Mouse (Mus musculus): ENCODE results near the gene Supv3l1. TPM values are rescaled to one million over a fixed set of nuclear protein-coding genes. Genes with fewer than 3 reads are reported as not detected.
A peak's percentile ranks its signal among the peaks of the same experiment; 100 is the strongest.

Supv3l1 gene
- polyA plus RNA-seq, 1 experiment = 30.6 TPM

DNA sequence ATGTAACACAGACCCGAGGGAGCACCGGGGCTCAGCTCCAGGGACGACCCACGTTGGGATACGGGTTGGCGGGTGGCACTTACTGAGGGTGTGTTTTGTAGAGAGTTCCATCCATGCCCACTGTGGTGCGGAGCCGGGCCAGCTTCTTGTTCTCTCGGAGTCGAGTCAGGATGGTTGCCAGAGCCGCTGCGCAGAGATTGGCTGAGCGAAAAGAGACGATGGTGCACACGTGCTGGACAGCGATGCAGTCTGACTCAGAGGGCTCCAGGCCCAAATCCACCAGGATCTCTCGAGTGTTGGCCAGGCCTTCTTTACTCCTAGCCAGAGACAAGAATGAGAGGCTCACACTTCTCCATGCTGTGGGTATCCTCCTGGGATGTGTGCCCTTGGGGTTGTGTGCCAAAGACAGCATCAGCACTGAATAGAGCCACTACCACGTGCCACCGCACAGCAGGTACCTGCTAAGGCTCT, 47.9 kb downstream of the Supv3l1 start:
- Histone ChIP-seq H3K79me2 (ENCODE audit: control insufficient read depth, insufficient read depth) (no peaks in the 10 kb centered on the region), H3K4me3 (no peak overlapping the region), H3K4me2 (ENCODE audit: low read depth) (no peak overlapping the region), H3K27me3 (ENCODE audit: control insufficient read depth, insufficient read depth, insufficient read length) (peaks cover 25% of the 10 kb centered on the region), H3ac (ENCODE audit: control insufficient read depth, insufficient read length) (no peak overlapping the region), H3K36me3 (ENCODE audit: control insufficient read depth, insufficient read depth) (no peaks in the 10 kb centered on the region)
- TF ChIP-seq REST (IDR thresholded peaks at IDR 0.05; ENCODE audit: insufficient read depth, insufficient read length) (peak; percentile 33), E2F4 (IDR thresholded peaks at IDR 0.05; ENCODE audit: insufficient read depth) (no peak)

DNA sequence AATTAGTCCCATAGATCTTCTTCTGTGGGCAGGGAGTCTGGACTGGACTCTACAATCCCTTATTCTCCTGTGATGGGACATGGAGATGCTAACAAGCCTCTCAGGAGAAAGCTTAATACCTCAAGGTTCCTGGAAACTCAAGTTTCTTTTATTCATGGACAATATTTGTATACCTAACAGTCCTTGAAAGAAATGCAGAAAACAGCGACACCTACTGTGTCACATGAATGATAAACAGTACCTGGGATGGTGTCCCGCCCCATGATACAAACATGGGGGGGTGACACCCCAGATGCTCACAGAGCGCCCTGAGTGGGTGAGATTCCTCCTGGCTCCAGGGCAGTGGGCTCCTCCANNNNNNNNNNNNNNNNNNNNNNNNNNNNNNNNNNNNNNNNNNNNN, 66.5 kb downstream of the Supv3l1 start:
- no peak overlapping the region for H3ac ChIP-seq (ENCODE audit: control insufficient read depth, insufficient read length)
- peaks cover 27% of the 10 kb centered on the region for H3K27me3 ChIP-seq (ENCODE audit: control insufficient read depth, insufficient read depth, insufficient read length)
- no peaks in the 10 kb centered on the region for H3K79me2 ChIP-seq (ENCODE audit: control insufficient read depth, insufficient read depth)
- no peaks in the 10 kb centered on the region for H3K36me3 ChIP-seq (ENCODE audit: control insufficient read depth, insufficient read depth)
- H3K4me3 ChIP-seq = no peak overlapping the region
- no peak overlapping the region for H3K4me2 ChIP-seq (ENCODE audit: low read depth)
- TF ChIP-seq MAX (IDR thresholded peaks at IDR 0.05; ENCODE audit: low read depth) = no peak
- TF ChIP-seq POLR2AphosphoS2 (IDR thresholded peaks at IDR 0.05; ENCODE audit: insufficient read length, low read depth) = no peak
- TF ChIP-seq SRF (IDR thresholded peaks at IDR 0.05; ENCODE audit: control insufficient read depth, insufficient read length, low read depth) = no peak
- no peak for TF ChIP-seq CEBPB (IDR thresholded peaks at IDR 0.05; ENCODE audit: insufficient read depth, poor library complexity, severe bottlenecking)
- no peak for TF ChIP-seq REST (IDR thresholded peaks at IDR 0.05; ENCODE audit: insufficient read depth, insufficient read length)
- no peak for TF ChIP-seq TCF12 (IDR thresholded peaks at IDR 0.05; ENCODE audit: insufficient read depth, poor library complexity, severe bottlenecking)
- no peak for TF ChIP-seq USF1 (IDR thresholded peaks at IDR 0.05; ENCODE audit: low read depth)
- no peak for TF ChIP-seq MYOD1 (IDR thresholded peaks at IDR 0.05; ENCODE audit: control insufficient read depth in 1 of 3, insufficient read length in 2 of 3, low read depth in 2 of 3)
- TF ChIP-seq MYOG (IDR thresholded peaks at IDR 0.05; ENCODE audit: control insufficient read depth in 1 of 3, insufficient read depth in 1 of 3, insufficient read length in 2 of 3, low read depth in 2 of 3) = no peak
- TF ChIP-seq TCF3 (IDR thresholded peaks at IDR 0.05; ENCODE audit: insufficient read length, low read depth) = no peak
- no peak for TF ChIP-seq POLR2A (IDR thresholded peaks at IDR 0.05; ENCODE audit: insufficient read length, low read depth)
- TF ChIP-seq E2F4 (IDR thresholded peaks at IDR 0.05; ENCODE audit: insufficient read depth) = no peak

DNA sequence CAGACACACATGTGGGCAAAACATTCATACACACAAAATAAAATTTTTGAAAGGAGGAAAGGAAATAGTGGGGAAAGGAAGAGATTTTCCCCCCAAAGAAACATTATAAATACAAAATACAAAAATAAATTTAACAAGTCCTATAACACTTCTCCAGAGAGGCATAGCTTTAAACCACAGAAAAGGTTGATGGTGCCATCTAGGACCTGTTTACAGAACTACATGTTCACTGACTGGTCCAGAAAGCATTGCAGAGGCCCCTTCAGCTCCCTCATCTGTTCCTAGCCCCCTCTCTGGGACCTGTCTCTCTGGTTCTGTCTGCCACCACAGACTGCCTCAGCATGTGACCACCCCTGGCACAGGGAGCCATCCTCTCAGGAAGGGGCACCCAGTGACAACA, 68.6 kb downstream of the Supv3l1 start:
- no peaks in the 10 kb centered on the region for H3K79me2 ChIP-seq (ENCODE audit: control insufficient read depth, insufficient read depth)
- H3K27me3 ChIP-seq (ENCODE audit: control insufficient read depth, insufficient read depth, insufficient read length) = peaks cover 29% of the 10 kb centered on the region
- no peaks in the 10 kb centered on the region for H3K36me3 ChIP-seq (ENCODE audit: control insufficient read depth, insufficient read depth)
- no peak overlapping the region for H3K4me2 ChIP-seq (ENCODE audit: low read depth)
- TF ChIP-seq POLR2A (IDR thresholded peaks at IDR 0.05; ENCODE audit: insufficient read length, low read depth) (no peak), REST (IDR thresholded peaks at IDR 0.05; ENCODE audit: insufficient read depth, insufficient read length) (no peak), MYOD1 (IDR thresholded peaks at IDR 0.05; ENCODE audit: control insufficient read depth in 1 of 3, insufficient read length in 2 of 3, low read depth in 2 of 3) (no peak), POLR2AphosphoS2 (IDR thresholded peaks at IDR 0.05; ENCODE audit: insufficient read length, low read depth) (no peak), E2F4 (IDR thresholded peaks at IDR 0.05; ENCODE audit: insufficient read depth) (no peak), MYOG (IDR thresholded peaks at IDR 0.05; ENCODE audit: control insufficient read depth in 1 of 3, insufficient read depth in 1 of 3, insufficient read length in 2 of 3, low read depth in 2 of 3) (no peak), TCF12 (IDR thresholded peaks at IDR 0.05; ENCODE audit: insufficient read depth, poor library complexity, severe bottlenecking) (no peak), TCF3 (IDR thresholded peaks at IDR 0.05; ENCODE audit: insufficient read length, low read depth) (no peak), MAX (IDR thresholded peaks at IDR 0.05; ENCODE audit: low read depth) (no peak), CEBPB (IDR thresholded peaks at IDR 0.05; ENCODE audit: insufficient read depth, poor library complexity, severe bottlenecking) (no peak), USF1 (IDR thresholded peaks at IDR 0.05; ENCODE audit: low read depth) (no peak), SRF (IDR thresholded peaks at IDR 0.05; ENCODE audit: control insufficient read depth, insufficient read length, low read depth) (no peak)
- H3ac ChIP-seq (ENCODE audit: control insufficient read depth, insufficient read length) = no peak overlapping the region
- H3K4me3 ChIP-seq = no peak overlapping the region

DNA sequence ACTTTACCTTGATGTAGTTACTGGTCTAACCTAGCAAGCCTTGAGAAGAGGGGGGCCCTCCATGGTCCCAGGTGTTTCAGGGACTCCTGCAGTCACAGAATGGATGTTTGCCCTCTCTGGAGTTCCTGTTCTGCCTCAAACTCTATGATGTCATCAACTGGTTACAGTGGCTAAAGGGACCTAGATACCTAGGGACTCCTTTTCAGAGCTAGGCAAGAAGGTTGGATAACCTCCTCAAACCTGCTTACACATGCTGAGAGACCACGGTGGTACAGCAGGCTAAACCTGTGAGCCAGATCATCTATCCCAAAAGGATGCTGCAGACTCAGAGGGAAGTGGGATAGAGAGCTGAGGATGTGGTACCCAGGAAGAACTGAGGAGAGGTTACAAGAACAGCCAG, 69.7 kb downstream of the Supv3l1 start, which contains the start of gene Hk1:
Hk1 (minus strand) TSS at position 101 of the 400 bp plus-strand sequence.
- no peak within 1 kb of the TSS for H3K4me3 ChIP-seq
- peaks cover 28% of the 10 kb centered on the region for H3K27me3 ChIP-seq (ENCODE audit: control insufficient read depth, insufficient read depth, insufficient read length)
- no peak within 1 kb of the TSS for H3ac ChIP-seq (ENCODE audit: control insufficient read depth, insufficient read length)
- no peaks in the 10 kb centered on the region for H3K79me2 ChIP-seq (ENCODE audit: control insufficient read depth, insufficient read depth)
- H3K36me3 ChIP-seq (ENCODE audit: control insufficient read depth, insufficient read depth) = no peaks in the 10 kb centered on the region
- TF ChIP-seq TCF3 (IDR thresholded peaks at IDR 0.05; ENCODE audit: insufficient read length, low read depth) (no peak), POLR2A (IDR thresholded peaks at IDR 0.05; ENCODE audit: insufficient read length, low read depth) (no peak), CEBPB (IDR thresholded peaks at IDR 0.05; ENCODE audit: insufficient read depth, poor library complexity, severe bottlenecking) (no peak), E2F4 (IDR thresholded peaks at IDR 0.05; ENCODE audit: insufficient read depth) (no peak), REST (IDR thresholded peaks at IDR 0.05; ENCODE audit: insufficient read depth, insufficient read length) (no peak), SRF (IDR thresholded peaks at IDR 0.05; ENCODE audit: control insufficient read depth, insufficient read length, low read depth) (no peak), POLR2AphosphoS2 (IDR thresholded peaks at IDR 0.05; ENCODE audit: insufficient read length, low read depth) (no peak), USF1 (IDR thresholded peaks at IDR 0.05; ENCODE audit: low read depth) (no peak), MYOG (IDR thresholded peaks at IDR 0.05; ENCODE audit: control insufficient read depth in 1 of 3, insufficient read depth in 1 of 3, insufficient read length in 2 of 3, low read depth in 2 of 3) (no peak), MYOD1 (IDR thresholded peaks at IDR 0.05; ENCODE audit: control insufficient read depth in 1 of 3, insufficient read length in 2 of 3, low read depth in 2 of 3) (no peak), MAX (IDR thresholded peaks at IDR 0.05; ENCODE audit: low read depth) (no peak), TCF12 (IDR thresholded peaks at IDR 0.05; ENCODE audit: insufficient read depth, poor library complexity, severe bottlenecking) (no peak)
- no peak within 1 kb of the TSS for H3K4me2 ChIP-seq (ENCODE audit: low read depth)

Other genes starting within 250 kb of the Supv3l1 start
- 18.7 TPM for gene Tspan15, start 218.5 kb downstream of the Supv3l1 start, polyA plus RNA-seq (2012; fragmentation: generic; extraction: Trizol)
- 0.05 TPM for gene Tacr2, start 197.3 kb downstream of the Supv3l1 start, polyA plus RNA-seq (2012; fragmentation: generic; extraction: Trizol)
- gene Hk1, start 69.8 kb downstream of the Supv3l1 start, polyA plus RNA-seq (2012; fragmentation: generic; extraction: Trizol) = 103 TPM
- 0.02 TPM for gene Hkdc1, start 27.2 kb downstream of the Supv3l1 start, polyA plus RNA-seq (2012; fragmentation: generic; extraction: Trizol)
- gene 4930507D05Rik, start 249 bp downstream of the Supv3l1 start, polyA plus RNA-seq (2012; fragmentation: generic; extraction: Trizol) = 0.20 TPM
- gene Vps26a, start 37.1 kb upstream of the Supv3l1 start, polyA plus RNA-seq (2012; fragmentation: generic; extraction: Trizol) = 25.6 TPM
- gene Srgn, start 77.7 kb upstream of the Supv3l1 start, polyA plus RNA-seq (2012; fragmentation: generic; extraction: Trizol) = 1.1 TPM
- 31.2 TPM for gene Kif1bp, start 128.7 kb upstream of the Supv3l1 start, polyA plus RNA-seq (2012; fragmentation: generic; extraction: Trizol)
- 33.2 TPM for gene Ddx21, start 152.5 kb upstream of the Supv3l1 start, polyA plus RNA-seq (2012; fragmentation: generic; extraction: Trizol)
- gene Ddx50, start 201.5 kb upstream of the Supv3l1 start, polyA plus RNA-seq (2012; fragmentation: generic; extraction: Trizol) = 20.0 TPM

All from myocyte (in vitro differentiated cells).